Mouse (Mus musculus) thymus, postnatal 25 days (tissue): ENCODE data around the gene Osbpl7.

Experiments
- DNase-seq: peaks from one replicate; pipeline ENCODE4 v3.0.0; 2022

Osbpl7 gene

DNA sequence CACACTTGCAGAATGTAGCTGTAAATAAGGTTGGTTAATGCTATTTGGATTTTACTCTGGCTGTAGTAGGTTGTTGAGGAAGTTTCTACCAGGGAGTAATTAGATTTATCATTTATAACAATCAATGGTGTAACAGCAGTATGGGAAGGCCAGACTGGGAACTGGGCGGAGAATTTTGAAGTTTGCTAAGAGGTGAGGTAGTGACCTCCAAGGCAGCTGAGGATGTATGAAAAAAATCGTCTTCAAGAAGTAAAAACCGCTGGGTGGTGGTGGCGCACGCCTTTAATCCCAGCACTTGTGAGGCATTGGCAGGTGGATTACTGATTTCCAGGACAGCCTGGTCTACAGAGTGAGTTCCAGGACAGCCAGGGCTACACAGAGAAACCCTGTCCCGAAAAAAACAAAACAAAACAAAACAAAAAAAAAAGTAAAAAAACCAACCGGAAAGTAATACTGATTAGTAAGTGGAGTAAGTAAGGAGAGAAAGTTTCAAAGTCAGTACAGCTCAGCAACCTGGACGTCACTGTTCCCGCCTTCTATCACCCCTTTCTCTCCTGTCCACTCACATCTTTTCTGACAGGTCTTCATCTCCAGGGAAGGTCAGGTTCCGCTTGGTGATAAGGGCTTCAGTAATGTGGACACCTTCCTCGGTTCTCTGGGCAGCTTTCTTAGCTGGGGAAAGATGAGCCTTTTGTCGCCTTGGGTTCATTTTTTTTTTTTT is 10.0 kb upstream of the Osbpl7 start:
- DNase-seq, result no peak

DNA sequence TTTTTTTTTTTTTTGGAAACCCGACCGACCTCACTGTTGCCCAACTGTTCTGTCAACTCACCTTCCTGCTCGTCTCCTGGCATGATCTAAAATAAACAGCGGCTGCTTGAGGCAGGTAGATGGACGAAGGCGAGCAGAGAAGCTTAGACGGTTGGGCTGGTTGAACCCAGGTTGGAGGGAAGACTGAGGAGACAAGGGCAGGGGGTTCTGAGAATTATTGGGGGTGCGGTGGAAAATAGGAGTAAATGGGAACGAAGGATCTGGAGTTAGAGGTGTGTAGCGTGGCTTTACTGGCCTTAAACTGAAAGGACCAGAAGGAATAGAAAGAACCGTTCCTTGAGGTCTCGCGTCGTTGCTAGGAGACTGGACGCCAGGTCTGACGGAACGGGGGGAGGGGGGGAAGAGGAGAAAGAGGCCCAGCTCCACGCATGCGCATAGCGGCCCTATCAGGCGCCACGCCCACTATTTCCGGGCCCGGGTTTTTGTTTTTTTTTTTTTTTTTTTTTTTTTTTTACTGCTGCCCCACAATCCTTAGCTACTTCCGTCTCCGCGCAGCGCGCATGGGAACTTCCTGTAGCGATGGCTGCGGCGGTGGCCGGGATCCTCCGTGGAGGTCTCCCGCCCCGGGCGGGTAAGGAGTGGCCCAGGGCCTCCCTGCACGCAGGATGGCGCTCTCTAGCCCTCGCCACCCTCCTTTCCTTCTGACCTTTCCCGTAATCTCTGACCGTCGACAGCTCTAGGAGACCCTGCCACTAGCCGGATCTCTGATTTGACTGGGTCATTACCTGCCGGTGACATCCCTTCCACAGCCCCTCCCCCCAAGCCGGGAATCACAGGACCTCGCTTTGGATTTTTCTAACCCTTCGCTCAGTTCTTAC is 9.2 kb upstream of the Osbpl7 start, which contains the start of the genes Lrrc46 and Mrpl10:
Gene Lrrc46 (minus strand): TSS at position 386 of the 878 bp plus-strand sequence.
Gene Mrpl10 (plus strand): TSS at position 539 of the 878 bp plus-strand sequence.
- peak; percentile 91 for DNase-seq

DNA sequence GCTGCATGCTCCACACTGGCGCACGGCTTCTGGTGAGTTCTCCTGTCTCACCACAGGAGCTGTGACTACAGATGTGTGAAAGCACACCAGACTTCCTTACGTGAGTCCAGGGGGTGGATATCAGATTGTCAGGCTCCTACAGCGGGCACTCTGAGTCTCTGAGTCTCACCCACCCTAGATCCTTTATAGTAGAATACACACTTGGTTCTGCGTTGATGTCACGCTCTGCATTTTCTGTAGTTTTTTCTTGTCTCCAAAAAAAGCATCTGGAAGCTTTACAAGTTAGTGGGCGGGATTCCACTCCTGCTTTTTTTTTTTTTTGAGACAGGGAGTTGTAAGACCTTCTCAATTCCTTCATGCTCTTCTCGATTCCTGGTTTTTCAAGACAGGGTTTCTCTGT is 5.5 kb upstream of the Osbpl7 start:
- no peak for DNase-seq

DNA sequence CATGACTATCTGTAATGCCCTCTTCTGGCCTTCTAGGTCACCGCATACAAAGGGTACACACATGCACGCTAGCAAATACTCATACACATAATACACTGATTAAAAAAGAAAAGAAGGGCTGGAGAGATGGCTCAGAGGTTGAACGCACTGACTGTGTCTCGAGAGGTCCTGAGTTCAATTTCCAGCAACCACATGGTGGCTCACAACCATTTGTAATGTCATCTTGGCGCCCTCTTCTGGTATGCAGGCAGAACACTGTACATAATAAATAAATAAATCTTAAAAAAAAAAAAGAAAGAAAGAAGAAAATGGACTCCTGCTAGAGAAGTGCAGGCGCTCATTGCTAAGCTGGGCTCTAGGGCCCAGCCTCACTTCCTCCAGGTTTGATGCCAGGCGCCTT is 4.6 kb upstream of the Osbpl7 start:
- no peak for DNase-seq

DNA sequence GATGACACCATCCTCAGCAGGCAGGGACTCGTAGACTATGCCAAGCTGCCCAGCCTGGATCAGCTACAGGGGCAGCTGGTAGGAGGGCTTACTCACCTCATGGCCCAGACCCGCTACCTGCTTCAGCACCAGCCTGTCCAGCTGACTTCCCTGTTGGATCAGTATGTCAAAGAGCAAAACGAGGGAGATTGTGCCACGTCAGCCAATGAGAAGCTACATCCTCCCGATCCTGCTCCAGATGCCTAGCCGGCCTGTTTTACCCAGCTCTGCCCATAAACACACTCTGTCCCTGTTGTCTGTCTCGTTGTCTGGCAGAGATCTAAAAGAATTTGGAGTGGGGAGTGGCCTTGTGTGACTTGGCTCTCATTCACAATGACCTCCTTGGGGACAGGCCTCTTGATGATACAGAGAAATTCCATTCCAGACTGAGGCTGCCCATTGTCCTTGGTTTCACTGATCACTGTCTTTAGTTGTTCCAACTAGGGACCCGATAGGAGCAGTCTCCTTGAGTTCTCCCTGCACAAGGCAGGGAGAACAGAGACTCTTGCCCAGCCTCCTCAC is 2.3 kb upstream of the Osbpl7 start:
- DNase-seq, result no peak

DNA sequence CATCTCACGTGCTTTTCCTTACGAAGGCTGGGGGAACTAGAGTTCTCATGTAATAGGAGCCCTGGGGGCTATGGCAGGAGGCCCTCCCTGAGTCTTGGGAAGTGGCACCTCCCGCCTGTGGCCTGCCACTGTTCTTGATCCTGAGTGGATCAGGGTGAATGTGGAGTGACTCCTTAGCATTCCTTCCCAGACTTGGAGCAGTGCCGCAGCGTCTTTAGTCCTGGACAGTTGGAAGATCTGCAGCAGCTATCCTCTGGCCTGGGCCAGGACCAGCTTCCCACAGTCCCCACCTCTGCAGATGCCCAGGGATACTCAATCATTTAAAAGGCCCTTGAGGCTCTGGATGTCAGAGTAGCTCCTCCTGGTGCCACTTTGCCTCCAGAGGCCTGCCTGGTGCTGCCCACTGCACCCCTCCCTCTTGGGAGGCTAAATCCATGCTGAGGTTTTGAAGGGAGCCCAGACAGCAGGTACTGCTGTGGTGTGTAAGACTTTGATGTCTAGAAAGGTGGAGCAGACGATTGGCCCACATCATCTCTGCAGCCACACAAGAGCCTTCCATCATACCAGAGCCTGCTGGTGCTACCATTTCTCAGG is 839 bp upstream of the Osbpl7 start:
- no peak for DNase-seq

DNA sequence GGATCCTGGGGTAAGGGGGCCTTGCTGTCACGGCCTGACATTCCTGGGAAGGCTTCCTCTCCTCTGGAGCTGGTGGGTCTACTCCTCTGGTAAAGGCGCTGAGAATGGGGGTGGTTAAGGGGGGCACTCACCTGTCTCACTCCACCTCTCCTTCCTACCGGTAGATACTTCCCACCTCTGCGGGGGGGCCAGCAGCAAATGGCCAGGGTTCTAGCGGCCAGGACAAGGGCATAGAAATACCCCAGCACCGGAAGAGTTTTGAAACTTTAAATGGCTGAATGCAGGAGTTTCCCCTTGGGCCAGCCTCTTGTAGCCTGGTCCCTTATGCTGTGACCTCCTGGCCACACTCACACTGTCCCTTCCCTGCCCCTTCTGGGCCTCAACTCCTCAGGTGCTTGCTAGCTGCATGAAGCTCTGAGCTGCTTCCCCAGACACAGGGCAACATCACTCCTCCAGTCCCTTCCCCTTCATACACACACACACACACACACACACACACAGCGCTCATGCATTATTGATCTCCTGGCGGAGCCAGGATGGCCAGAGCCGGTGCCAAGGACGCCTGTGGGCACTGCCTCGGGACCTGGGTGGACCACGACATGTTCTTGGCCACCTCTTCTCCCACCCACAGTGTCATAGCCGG is 637 bp downstream of the Osbpl7 start:
- no peak for DNase-seq

DNA sequence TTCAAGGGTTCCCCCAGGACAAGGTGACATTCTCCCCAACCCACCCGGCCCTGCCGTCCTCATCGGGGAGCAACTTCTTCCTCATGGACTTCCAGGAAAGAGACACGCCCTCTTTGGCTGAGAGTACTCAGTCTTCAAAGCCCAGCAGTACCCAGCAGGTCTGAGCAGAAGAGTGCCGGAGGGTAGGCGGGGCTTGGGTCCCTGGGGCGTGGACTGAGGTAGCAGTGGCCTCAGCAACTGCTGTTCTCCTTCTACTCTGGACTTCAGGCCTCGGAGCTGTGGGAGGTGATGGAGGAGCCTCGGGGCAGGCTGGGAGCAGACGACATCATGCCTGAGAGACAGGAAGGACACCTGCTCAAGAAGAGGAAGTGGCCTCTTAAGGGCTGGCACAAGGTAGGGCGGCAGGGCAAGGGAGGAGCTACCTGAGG is 1.8 kb downstream of the Osbpl7 start:
- no peak for DNase-seq

DNA sequence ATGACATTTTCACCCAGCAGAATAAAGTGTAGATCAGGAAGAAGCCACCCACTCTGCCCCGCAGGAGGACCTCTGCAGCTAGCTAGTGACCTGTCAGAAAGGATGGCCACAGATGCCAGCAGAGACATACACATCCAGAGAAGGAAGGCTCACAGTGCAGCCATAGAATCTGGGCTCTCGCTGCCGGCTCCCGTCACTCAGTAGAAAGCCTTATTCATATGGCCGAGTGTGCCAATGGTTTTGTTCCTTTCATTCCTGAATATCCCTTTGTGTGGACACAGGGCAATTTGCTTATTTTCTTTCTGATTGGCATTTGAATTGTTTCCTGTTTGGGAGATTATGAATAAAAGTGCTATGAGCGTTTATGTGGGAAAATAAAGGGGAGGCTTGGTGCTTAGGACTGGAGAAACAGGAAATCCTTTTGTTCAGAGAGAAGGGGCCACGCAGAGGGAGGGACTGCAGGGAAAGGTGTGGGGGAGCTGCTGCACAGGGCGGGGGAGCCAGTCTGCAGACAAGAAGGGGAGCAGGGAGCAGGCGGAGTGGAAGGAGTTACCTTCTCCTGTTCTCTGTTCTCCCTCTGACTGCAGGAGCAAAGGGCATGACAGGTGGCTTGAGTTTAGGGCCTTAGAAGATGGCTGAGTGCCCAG is 13.0 kb downstream of the Osbpl7 start:
- DNase-seq, result no peak

DNA sequence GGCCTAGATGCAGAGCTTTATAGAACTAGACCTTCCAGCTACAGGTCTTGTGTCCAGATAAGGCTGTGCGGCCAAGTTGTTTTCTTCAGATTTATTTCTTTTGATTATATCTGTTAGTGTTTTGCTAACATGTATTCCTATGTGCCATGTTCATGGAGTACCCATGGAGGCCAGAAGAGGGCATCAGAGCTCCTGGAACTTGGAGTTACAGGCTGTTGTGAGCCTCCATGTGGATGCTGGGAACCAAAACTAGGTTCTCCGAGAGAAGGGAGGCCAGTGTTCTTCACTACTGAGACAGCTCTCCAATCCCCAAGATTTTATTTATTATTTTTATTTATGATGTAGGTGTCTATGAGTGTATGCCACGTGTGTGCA is 13.5 kb downstream of the Osbpl7 start:
- DNase-seq, result no peak

DNA sequence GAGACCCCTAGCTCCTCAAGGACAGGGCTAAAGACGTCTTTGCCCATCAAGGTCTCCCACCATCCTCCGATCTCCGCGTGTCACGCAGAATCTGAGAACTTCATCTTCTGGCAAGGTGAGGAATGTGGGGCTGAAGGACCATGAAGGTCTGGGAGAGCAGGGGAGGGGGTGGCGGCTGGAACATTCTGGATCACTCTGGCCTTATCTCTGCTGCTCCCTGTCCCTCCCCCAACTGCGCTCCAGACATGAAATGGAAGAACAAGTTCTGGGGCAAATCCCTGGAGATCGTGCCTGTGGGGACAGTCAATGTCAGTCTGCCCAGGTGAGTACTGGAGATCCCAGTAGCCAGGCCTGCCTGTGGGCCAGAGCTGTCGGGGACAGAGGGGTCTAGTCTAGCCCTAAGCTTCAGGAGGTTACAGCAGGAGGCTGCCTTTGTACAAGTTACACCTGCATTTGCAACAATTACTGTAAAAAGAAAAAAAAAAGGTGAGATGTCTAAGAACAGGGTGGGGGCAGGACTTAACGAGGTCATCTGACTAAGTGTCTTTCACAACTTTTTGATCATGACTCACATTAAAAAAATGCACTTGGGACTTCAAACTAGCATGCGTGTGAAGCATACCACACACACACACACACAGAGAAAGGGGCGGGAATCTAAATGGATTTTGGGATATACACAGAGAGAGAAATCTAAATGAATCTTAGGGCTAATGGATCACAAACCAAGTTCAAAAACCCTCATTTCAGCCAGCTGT is 15.3 kb downstream of the Osbpl7 start:
- no peak for DNase-seq

DNA sequence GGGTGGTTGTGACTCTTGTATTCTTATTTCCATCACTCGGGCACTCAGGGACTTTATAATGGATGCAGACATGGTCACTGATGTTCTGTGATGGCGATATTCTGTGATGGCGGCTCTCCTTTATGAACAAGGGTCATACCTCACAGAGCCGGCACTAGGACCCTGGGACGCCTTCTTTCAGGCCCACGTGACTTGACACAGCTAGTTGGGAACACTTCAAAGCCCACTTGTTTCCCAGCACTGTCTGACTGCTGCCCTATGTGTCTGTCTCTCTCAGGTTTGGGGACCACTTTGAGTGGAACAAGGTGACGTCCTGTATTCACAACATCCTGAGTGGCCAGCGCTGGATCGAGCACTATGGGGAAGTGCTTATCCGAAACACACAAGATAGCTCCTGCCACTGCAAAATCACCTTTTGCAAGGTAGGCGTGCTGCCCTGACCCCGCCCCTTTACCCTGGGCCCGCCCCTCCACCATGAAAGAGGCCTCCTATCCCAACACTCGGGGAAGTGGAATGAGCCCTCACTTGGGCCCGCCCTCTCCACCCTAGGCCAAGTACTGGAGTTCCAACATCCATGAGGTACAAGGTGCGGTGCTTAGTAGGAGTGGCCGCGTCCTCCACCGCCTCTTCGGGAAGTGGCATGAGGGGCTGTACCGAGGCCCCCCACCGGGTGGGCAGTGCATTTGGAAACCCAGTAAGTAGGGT is 16.4 kb downstream of the Osbpl7 start:
- no peak for DNase-seq

DNA sequence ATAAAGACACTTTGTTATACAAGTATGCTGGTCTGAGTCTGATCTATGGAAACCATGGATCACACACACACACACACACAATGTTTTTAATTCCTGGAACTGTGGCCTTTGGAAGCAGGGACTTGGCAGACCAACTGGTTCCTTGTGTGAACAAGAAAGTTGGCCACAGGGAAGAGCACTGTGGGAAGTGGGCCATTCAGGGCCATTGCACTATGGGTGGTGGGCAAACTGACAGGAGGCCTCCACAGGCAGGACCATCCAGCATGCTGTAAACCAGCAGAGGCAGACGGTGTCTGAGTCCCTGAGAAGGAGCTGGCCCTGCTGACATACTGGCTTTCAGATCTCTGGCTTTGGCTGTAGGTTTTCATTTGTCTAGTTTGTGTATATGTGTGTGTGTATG is 18.9 kb downstream of the Osbpl7 start:
- DNase-seq, result no peak

DNA sequence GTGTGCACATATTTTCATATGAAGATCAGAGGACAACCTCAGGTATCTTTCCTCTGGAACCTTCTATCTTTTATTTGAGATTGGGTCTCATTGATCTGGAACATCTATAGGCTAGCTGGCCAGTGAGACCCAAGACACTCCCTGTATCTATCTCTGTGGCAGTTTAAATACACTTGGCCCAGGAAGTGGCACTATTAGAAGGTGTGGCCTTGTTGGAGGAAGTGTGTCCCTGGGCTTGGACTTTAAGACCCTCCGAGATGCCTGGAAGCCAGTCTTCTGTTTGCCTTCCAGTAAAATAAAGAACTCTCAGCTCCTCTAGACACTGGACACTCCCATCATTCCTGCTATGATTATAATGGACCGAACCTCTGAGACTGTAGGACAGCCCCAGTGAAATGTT is 19.3 kb downstream of the Osbpl7 start:
- DNase-seq, result no peak

DNA sequence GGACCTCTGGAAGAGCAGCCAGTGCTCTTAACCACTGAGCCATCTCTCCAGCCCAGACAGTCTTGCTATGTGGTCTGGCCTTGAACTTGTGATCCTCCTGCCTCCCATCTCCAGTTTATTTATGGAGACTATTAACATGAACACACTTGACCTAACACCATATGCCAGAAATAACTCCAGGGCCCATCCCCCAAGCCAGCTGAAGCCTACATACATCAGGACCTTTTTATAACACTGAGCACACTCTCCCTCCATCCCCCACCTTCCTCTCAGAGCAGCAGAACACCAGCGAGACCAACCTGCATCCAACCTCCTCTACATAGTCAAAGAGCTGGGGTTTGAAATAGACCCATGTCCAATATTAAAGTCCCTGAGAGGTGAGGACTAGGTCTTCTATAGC is 20.7 kb downstream of the Osbpl7 start:
- no peak for DNase-seq

DNA sequence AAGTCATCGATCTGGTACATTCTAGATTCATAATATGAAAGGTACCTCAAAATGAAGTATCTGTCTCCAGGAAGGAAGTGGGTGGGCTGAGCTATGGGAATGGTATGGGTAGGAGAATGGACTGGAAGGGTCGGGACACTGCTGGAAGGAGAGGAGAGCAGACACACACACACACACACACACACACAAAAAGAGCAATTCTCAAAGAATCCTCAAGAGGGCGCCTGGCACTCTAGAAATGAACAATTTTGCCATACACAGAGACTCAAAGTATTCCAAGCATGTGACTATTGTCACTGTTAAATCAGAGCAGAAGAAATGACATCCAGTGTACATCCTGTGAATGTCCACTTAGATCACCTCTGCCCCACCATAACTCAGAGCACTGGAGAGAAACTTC is 22.1 kb downstream of the Osbpl7 start:
- peak; percentile 14 for DNase-seq

DNA sequence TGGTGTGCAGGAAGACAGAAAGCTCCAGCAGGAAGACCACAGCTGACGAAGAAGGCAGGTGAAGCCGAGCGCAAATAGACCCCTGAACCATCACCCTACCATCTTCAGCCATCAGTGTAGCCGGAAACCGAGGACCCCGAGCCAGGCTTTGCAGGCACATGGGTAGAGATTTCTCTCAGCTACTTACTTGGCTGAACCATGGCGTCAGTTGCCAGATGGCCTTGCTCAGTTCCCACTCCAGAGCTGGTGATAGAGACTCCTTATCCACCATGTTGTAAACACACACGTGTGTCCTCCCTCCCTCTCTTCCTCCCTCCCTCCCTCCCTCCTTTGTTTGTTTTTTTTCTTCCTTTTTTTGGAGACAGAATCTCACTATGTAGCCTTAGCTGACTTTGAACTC is 23.8 kb downstream of the Osbpl7 start:
- no peak for DNase-seq

DNA sequence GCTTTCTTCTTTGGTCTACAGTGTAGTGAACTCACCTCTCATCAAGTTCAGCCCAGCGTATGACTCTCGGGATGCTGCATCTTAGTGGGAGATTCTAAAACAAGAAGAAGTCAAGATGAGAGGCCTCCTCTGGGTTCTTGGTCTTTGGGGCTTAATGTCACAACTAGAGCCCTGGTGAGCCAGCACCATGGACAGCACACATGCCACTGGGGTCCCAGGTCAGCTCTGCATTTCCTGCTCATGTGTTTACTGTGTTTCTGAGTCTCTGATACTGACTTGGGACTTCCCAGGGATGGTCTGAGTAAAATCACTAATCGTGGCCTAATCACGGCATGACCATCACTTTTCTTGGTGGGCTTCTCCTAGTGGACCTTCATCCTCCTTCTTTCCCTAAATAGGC is 28.3 kb downstream of the Osbpl7 start:
- no peak for DNase-seq

DNA sequence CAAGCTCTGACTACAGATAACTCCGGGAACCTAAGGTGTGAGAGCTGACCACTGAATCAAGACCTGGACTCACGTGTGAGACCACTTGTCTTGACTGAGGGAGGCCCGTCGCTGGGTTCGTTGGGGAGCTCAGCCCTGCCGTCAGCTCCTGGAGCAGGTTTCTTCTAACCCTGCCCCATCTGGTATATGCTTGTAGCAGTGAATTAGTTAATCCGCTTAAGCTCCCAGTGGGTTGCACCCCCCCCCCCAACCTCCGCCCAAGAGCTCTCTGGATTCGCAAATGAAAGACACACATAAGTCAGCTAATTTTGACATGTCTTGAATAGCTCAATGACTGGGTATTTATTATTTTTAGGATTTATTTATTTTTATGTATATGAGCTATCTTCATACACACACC is 29.9 kb downstream of the Osbpl7 start:
- no peak for DNase-seq

DNA sequence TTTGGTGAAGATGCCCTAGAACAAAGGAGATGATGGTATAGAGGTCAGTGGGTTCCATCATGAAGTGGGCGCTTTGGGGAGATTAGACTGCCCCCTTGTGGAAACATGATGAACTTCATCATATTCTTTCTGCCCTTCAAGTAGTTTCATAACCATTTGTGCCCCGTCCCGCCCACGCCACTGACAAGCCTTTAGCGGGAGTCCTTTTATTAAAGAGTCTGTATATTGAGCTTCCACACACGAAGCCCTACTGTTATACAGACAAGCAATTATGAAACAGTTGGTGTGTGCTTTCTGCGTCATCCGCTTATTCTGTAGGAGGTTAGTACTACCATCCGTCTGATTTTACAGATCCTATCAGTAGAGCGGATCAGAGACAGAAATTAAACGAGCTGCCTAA is 32.5 kb downstream of the Osbpl7 start:
- peak; percentile 17 for DNase-seq
